In the genomic region with DNA sequence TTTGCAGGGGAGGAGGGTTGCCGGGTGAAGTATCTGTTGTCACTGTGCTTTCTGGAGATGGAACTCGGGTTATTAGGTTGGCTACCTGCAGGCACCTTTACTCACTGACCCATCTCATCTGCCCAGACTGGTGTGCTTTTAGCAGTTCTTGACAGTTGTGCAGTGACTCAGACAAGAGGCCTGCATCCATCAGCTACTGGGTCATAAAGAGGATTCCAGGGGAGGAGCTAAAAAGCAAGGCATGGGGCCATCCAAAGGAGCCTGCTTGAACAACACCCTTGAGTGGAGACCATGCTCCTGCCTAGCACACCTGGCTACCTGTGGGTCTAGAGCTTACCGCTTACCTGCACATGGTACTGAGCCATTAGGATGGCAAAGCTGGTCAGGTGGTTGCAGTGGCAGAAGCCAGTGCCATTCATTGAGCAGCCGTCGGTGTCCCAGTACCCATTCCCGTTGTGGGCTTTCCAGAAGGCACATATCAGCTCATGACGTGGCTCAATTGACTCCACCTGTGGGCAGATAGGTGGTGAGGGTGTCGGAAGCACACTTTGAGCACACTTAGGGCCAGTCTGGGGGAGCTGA, we compare ENCODE assay signal across 6 mouse cellular contexts.
"Had no signal": no experiment of that assay in that cellular context is flagged by ENCODE, and none has a peak within 500 bp of the region (broad histone marks: within the 10 kb centered on the region; RNA-seq: fewer than 3 reads in every experiment).

No protein-coding gene starts in this region.

- H3K9me3 ChIP-seq: midbrain, embryonic 10.5 days; midbrain, embryonic 12.5 days; neural tube, embryonic 13.5 days; neural tube, embryonic 15.5 days; stomach, embryonic 15.5 days had no signal

- H3K9ac ChIP-seq: lung, embryonic 14.5 days; midbrain, embryonic 12.5 days; neural tube, embryonic 13.5 days; neural tube, embryonic 15.5 days; stomach, embryonic 15.5 days had no signal

- H3K4me3 ChIP-seq: midbrain, embryonic 10.5 days; midbrain, embryonic 12.5 days; neural tube, embryonic 13.5 days; neural tube, embryonic 15.5 days; stomach, embryonic 15.5 days had no signal

- H3K27ac ChIP-seq: midbrain, embryonic 10.5 days; midbrain, embryonic 12.5 days; neural tube, embryonic 13.5 days; neural tube, embryonic 15.5 days; stomach, embryonic 15.5 days had no signal

- H3K4me1 ChIP-seq: midbrain, embryonic 10.5 days; midbrain, embryonic 12.5 days; neural tube, embryonic 13.5 days; neural tube, embryonic 15.5 days; stomach, embryonic 15.5 days had no signal

- H3K4me2 ChIP-seq: lung, embryonic 14.5 days; midbrain, embryonic 12.5 days; neural tube, embryonic 13.5 days; neural tube, embryonic 15.5 days; stomach, embryonic 15.5 days had no signal

- H3K27me3 ChIP-seq: midbrain, embryonic 12.5 days; neural tube, embryonic 13.5 days; neural tube, embryonic 15.5 days; stomach, embryonic 15.5 days had no signal
